Mouse (Mus musculus) embryo, embryonic 10 days (tissue): ENCODE measurements around the gene Mon1a.

Experiments
- DNase-seq: peaks from one replicate; pipeline ENCODE4 v3.0.0-alpha.2; 2015; ENCODE audit warnings: low spot score

Gene Mon1a

DNA sequence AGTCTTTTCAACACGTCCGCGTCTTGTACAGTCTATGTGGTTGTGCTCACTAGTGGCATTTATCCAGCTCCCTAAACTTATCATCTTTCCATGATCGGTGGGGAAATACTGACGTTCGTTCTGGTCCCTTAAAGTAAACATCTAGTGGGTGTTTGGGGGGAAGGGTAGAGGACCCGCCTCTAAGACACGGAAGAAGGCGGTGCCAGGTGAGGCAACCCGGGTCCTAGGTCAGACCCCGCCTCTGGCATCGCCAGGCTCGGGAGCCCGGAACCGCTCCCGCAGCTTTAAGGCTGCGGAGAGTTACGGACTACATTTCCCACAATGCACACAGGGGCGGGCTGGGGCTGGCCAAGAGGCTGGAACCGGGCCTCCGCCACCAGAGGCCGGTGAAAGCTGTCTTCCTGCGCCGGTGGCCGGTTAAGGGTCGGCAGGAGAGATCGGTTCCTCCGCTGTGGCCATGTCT, at the start of gene Mon1a:
Gene Mon1a (plus strand): TSS at position 348 of the 463 bp plus-strand sequence.
- DNase-seq = peak; percentile 89

DNA sequence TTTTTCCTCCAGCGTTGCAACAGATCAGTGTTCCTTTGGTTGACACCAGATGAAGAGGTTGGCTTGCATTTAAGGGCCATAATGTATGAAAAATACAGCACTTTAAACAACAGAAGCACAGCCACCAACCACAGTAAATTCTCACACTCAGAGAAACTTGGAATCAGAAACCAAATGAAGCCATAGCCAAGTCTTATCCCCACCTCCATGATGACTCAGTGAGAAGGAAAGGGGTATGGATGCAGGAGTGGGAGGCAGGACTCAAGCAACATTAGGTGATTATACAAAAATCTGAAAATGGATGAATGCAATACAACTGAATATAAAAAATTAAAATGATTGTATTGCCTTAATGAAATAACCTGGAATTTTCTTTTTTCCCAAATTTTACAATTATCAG, 49.1 kb upstream of the Mon1a start:
- no peak for DNase-seq

DNA sequence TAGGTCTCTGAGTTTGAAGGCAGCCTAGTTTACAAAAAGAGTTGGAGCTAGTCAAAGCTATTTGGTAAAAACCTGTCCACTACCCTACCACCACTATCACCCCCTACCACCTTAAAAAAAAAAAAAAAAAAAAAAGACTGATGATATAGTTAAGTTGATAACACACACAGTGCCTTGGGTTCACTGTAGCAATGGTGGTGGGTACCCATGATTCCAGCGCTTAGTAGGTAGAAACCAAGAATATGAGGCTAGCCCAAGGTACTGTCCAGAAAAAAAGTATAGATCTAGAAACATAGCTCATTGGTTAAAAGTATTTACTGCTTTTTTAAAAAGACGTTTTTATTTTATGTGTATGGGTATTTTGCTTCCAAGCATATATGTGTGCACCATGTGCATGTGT, 45.2 kb upstream of the Mon1a start:
- no peak for DNase-seq

DNA sequence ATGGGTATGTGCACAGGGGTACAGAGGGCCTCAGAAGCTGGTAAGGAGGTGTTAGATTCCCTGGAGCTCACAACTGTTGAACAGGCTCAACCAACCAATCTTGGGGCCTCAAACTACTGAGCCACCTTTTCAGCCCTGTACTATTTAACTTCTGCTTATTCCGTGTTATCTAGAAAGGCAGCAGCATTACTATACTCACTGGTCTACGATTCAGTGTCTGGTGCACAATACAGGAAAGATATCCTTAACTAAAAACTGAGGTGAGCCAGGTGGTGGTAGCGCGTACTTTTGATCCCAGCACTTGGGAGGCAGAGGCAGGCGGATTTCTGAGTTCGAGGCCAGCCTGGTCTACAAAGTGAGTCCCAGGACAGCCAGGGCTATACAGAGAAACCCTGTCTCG, 39.0 kb upstream of the Mon1a start:
- DNase-seq = no peak

DNA sequence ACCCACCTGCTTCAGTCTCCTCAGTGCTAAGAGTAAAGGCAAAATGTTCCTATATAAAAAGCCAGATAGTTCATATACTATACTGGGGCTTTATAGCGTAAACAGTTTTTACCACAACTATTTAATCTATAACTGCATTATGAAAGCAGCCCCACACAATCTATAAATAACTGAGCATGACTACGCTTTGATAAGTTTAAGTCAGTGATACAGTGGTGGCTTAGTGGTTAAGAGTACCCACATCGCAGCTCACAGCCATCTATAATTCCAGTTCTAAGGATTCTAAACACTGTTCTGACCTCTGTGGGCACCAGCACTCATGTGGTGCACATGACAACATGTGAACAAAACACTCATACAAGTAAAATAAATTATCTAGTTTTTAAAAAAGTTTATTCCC, 29.6 kb upstream of the Mon1a start:
- no peak for DNase-seq

DNA sequence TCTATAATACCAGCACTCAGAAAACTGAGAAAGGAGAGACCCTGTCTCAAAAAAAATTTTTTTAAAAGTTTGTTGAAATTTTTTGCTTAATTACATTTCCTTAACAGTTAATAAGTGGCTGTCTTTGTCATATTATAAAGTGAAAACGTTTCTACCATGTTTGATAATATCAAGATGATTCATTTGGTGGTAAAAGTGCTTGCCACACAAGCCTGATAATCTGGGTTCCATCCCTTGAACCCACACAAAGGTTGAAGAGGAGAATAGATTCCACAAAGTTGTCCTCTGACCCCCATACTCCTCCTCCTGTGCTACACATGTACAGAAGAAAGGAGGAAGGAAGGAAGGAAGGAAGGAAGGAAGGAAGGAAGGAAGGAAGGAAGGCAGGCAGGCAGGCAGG, 23.5 kb upstream of the Mon1a start:
- DNase-seq = no peak

DNA sequence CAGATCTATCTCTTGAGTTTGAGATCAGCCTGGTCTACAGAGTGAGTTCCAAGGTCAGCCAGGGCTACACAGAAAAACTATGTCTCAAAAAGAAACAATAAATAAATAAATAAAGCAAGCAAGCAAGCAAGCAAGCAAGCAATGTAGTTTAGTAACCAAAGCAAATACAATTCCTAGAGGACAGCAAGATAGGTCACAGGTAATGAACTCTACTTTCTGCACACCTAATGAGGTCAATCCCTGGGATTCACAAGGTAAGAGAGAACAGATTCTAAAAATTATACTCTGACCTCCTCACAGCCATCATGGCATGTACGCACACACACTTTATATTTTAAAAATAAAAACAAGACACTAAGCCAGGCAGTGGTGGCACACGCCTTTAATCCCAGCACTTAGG, 21.9 kb upstream of the Mon1a start:
- DNase-seq = no peak

DNA sequence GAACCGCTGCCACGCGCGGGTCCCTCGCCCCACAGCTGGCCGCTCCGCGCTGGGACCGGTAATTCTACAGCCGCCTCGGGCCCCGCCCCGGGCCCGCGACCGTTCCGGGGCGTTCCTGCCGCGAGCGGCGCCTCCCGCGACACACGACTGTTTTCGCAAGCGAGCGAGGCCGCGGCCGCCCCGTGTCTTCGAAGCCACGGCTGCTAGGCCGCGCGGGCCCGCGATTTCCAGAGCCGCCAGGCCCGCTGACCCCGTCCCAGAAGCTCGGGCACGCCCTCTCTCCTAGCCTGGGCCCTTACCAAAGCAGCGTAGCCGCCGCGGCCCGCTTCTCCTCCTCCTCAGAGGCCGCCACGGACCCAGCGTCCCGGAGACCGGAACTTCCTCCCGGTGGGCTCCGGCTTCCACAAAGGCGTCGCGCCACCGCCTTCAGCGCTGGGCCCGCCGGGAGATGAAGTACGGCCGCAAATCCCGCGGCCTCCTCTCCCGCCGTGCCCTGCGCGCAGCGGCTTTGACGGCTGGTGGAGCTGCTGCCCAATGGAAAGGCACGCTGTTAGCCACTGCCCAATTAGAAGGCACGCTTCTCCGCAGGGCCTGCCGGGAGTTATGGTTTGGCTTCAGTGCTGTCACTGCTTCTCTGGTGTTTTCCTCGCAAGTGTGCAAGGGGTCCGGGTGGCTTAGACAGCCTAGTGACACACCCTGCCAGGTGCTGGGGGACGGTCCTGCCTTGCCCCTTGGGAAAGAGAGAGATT, 15.4 kb upstream of the Mon1a start:
- peak; percentile 97 for DNase-seq

DNA sequence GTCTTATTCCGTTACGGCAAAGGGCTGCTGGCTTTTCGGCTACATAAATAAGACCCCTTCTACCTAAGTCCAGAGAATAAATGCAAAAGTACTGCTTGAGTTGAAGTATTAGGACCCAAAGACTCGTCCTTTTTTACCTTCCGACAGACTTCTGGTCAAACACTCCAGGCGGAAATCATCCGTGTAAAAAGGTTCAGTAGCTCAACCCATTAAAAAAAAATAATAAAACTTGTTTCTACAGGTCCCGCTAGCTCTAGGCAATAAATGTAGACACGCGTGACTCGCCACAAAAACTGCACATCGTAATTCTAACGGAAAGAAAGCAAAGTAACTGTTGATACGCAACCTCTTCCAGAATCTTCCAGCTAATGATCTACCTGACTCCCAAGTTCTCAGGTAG, 14.8 kb upstream of the Mon1a start, which contains the start of gene Rbm6:
Gene Rbm6 (minus strand): TSS at position 101 of the 400 bp plus-strand sequence.
- DNase-seq = no peak

DNA sequence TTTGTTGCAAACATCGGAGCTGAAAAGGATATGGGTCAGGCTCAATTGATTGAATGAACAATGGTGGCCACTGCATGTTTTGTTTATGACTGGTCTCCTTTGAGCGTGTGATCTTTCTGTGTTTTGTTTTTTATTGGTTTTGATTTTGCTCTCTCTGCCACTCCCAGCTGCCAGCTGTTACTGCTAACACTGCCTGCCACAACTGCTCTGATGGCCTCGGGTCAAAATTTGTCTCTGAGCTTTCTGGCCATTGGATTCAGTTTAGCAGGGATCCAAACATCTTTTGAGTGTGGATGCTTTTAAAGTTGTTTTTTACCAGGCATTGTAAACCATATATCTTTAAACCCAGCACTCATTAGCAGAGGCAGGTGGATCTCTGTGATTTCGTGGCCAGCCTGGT, 7.5 kb upstream of the Mon1a start:
- no peak for DNase-seq

DNA sequence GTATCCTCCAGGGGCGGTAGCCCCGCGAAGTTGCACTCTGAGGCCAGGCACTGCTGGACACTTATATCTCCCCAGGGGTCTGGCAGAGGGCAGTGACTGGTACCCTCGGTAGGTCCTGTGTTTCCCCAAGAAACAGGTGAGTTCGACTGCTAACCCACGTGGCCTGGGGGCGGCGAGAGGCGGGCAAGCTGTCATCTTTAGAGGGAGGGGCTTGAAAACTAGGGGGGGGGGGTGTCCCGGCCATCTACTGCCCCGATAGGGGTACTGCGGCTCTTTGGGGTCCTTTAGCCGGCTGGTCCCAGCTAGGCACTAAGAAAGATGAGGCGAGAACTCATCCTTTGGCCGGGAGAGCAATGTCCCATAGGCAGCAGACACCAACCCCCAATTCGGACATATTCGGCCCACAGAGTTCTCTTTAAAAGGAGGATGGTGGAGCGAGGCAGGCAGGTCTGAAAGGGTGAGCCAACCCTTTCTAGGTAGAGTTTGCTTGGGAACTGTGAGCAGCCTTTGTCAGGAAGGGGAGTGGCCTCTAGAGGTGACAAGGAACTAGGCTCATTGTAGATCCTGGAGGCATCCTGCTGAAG, 408 bp downstream of the Mon1a start:
- DNase-seq = peak; percentile 42

DNA sequence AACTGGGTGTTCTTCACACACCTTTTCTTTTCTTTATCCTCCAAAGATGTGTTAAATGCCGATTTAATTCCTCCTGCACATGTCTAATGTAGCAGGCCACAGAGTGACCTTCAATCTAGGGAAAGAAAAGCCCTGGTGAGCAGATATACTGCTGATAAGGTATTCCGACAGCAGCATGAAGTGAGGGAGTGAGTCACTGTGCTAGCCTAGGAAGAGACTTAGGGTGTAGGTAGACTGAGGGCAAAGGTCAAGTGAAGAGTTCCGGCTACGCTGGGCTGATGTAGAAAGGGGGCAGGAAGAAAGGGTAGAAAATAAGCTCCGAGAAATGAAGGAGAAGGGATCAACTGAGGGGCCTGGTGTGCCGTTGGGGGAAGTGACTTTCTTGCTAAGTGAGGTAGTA, 2.3 kb downstream of the Mon1a start:
- no peak for DNase-seq

DNA sequence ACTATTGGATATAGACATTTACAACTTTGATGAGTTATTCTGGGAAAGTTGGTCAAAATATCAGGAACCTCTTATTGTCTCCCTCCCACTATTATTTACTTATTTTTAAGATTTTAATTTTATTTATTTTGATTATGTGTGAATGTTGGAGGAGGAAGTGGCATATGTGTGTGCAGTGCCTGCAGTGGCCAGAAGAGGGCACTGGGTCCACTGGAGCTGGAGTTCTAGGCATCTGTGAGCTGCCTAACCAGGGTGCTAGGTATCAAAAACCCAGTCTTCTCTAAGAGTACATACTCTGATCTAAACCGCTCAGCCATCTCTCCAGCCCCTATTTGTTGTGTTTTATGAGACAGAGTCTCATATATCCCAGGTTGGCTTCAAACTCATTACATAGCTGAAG, 3.1 kb downstream of the Mon1a start:
- DNase-seq = no peak

DNA sequence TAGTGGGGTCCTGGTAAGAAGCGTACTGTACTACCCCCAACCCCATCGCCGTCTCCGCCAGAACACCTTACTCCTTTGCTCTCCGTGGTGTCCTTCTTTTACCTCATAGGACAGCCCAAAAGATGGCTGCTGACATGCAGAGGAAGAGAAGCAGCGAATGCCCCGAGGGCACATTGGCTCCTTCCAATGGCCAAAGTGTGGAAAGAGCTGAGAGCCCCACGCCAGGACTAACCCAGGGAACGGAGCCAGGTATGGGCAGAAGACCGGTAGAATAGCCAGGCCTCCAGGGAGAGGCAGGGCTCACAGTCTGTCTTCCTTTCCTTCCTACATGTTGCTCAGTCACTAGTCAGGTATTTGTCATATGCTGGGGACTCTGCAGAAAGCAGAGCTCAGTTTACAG, 10.6 kb downstream of the Mon1a start:
- DNase-seq = no peak

DNA sequence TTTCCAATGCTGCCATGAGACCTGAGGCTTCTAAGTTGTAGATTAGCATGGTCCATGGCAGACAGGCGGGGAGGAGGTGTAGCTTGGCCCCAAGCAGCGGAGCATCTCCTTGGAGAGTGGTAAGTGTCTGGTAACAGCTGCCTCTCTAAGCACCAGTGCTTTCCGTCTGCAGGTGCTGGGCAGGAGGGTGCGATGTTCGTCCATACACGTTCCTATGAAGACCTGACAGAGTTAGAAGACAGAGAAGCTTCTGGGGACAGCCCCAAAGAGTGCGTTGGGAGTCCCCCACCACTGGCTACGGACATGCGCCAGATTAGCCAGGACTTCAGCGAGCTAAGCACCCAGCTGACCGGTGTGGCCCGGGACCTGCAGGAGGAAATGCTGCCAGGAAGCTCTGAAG, 11.9 kb downstream of the Mon1a start:
- DNase-seq = no peak

DNA sequence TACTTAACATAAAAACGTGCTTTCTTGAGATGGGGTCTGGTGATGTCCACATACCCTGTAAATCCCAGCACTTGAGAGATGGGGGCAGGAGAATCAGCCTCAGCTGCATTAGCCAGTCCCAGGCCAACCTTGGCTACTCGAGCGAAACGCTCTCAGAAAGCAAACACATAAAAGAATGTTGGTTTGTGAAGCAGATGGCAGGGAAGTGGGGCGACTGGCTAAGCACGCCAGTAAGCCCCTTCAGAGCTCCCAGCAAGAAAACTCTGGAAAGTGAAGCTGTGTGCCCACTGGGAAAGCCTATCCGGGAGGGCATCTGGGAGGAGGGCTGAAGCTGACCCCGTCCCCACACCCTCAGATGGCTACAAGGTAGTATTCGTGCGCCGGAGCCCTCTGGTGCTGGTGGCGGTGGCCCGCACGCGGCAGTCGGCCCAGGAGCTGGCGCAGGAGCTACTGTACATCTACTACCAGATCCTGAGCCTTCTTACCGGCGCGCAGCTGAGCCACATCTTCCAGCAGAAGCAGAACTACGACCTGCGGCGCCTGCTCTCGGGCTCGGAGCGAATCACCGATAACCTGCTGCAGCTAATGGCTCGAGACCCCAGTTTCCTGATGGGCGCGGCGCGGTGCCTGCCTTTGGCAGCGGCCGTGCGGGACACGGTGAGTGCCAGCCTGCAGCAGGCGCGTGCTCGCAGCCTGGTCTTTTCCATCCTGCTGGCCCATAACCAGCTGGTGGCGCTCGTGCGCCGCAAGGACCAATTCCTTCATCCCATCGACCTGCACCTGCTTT, 13.1 kb downstream of the Mon1a start:
- peak; percentile 91 for DNase-seq

DNA sequence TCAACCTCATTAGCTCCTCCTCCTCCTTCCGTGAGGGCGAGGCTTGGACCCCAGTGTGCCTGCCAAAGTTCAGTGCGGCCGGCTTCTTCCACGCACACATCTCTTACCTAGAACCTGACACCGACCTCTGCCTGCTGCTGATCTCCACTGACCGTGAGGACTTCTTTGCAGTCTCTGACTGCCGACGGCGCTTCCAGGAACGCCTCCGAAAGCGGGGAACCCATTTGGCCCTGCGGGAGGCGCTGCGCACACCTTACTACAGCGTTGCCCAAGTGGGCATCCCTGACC, 13.6 kb downstream of the Mon1a start:
- DNase-seq = no peak

DNA sequence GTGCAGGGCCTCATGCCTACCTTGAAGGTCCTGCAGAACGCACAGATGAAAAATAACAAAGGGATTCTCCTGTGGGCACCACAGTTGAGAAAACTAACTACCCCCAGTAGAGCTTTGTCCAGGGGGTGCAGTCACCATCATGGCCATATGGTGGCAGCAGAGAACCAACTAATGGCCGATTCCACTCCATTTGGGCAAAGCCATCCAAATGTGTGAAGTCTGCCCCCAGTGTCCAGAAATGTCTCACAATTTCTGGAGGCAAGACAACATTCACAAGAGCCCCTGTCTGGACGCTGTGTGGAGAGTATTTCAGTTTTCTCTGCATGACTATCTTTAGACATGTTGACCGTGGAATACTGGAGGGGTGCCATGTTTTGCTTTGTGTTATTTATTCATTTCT, 16.8 kb downstream of the Mon1a start:
- DNase-seq = peak; percentile 94

DNA sequence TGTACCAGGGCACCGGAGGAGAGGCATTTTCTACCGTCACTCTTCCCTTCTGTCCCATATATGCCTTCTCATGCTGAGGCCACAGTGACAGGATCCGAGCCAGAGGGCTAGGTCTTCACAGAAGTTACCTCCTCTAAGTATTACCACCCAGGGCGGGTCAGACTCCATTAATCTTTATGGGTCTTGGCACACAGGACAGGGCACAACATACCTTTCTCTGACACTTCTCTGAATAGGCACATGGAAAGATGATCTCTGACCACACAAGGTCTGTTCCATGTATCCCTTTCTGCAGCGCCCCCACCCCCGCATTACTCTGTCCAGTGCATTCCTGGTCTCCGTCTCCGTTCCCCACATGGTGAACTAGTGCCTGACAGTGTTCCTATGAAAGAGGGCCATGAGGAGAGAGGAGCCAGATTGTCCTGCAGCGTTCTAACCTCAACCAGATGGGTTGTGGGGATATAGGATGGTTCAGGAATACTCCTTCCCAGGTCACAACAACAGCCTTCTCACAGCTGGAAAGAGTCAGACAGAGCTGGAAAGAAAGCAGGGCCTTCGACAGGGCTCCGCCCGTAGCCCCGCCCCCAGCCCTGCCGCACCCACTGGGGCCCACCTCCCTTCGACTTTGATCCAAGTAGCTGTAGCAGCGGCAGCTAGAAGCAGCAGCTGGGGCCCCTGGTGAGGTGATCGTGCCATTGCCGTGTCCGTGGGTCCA, 18.5 kb downstream of the Mon1a start, which contains the start of gene Mst1r:
Gene Mst1r (plus strand): TSS at position 622 of the 715 bp plus-strand sequence.
- peak; percentile 75 for DNase-seq

DNA sequence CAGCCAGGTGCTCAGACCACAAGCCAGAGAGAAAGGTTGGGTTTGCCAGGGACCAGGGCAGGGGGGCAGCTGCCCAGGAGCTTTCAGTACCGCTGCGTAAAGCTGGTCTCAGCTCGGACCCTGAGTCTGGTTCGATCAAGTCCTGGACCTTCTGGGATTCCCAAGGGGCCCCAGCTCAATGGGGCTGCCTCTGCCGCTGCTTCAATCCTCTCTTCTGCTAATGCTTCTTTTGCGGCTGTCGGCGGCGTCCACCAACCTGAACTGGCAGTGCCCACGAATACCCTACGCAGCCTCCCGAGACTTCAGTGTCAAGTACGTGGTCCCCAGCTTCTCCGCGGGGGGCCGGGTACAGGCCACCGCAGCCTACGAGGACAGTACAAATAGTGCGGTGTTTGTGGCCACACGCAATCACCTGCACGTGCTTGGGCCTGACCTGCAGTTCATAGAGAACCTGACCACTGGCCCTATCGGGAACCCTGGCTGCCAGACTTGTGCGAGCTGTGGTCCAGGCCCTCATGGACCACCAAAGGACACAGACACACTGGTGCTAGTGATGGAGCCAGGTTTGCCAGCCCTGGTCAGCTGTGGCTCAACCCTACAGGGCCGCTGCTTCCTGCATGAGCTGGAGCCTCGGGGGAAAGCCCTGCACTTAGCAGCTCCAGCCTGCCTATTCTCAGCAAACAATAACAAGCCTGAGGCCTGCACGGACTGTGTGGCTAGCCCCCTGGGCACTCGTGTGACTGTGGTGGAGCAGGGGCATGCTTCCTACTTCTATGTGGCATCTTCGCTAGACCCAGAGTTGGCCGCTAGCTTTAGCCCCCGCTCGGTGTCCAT, 19.2 kb downstream of the Mon1a start:
- no peak for DNase-seq

DNA sequence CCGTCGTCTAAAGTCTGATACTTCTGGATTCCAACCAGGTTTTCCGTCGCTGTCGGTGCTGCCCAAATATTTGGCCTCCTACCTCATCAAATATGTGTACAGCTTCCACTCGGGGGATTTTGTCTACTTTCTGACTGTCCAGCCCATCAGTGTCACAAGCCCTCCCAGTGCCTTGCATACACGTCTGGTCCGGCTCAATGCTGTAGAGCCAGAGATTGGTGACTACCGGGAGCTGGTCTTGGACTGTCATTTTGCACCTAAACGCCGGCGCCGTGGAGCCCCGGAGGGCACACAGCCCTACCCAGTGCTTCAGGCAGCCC, 19.8 kb downstream of the Mon1a start:
- DNase-seq = no peak
